Mouse (Mus musculus) G1E (cell line): ENCODE results near the gene Clptm1l. TPM values are rescaled to one million over a fixed set of nuclear protein-coding genes. Genes with fewer than 3 reads are reported as not detected.
A peak's percentile ranks its signal among the peaks of the same experiment; 100 is the strongest.

ENCODE experiments used
- ATAC-seq: 2 replicates; pipeline ENCODE4 v1.8.0; 2016; ENCODE audit warnings: mild to moderate bottlenecking; ENCODE audit not compliant: insufficient number of reproducible peaks, poor library complexity, low FRiP score, severe bottlenecking; ENCODE audit errors: extremely low read depth
- DNase-seq: peaks from one replicate; pipeline ENCODE4 v3.0.0; 2012; ENCODE audit warnings: low spot score
- H3K27me3 ChIP-seq: 2 replicates; pipeline ENCODE4 v1.6.1; 2012; ENCODE audit warnings: mild to moderate bottlenecking, low read length, inconsistent platforms; ENCODE audit not compliant: insufficient read depth
- H3K36me3 ChIP-seq: replicated peaks from 2 replicates; pipeline ENCODE3; 2012; ENCODE audit warnings: mild to moderate bottlenecking, inconsistent platforms
- H3K4me1 ChIP-seq: 2 replicates; pipeline ENCODE4 v1.6.1; 2012; ENCODE audit warnings: low read depth, low read length, inconsistent platforms, mixed read lengths; ENCODE audit not compliant: insufficient read depth
- H3K4me3 ChIP-seq: 2 replicates; pipeline ENCODE4 v1.5.1; 2012; ENCODE audit warnings: low read depth, mild to moderate bottlenecking, inconsistent platforms, low read length, moderate library complexity, mixed read lengths
- H3K9me3 ChIP-seq: replicated peaks from 2 replicates; pipeline ENCODE4 v1.6.1; 2012; ENCODE audit warnings: inconsistent platforms
- CTCF ChIP-seq: IDR thresholded peaks from 2 replicates; pipeline ENCODE4 v1.5.1; 2012; ENCODE audit warnings: low read depth, low read length, inconsistent platforms, mixed read lengths
- GATA1 ChIP-seq: IDR thresholded peaks from 2 replicates; pipeline ENCODE4 v1.6.1; 2012; ENCODE audit warnings: borderline replicate concordance, low read length, inconsistent platforms, mixed read lengths
- GATA2 ChIP-seq: IDR thresholded peaks from 2 replicates; pipeline ENCODE4 v1.6.1; 2012; ENCODE audit warnings: low read depth, low read length, inconsistent platforms, borderline replicate concordance
- POLR2AphosphoS5 ChIP-seq: IDR thresholded peaks from 2 replicates; pipeline ENCODE4 v1.6.1; 2012; ENCODE audit warnings: low read depth, low read length, inconsistent platforms; ENCODE audit not compliant: insufficient replicate concordance
- TAL1 ChIP-seq: conservative IDR thresholded peaks from 2 replicates; pipeline ENCODE4 v1.6.1; 2012; ENCODE audit warnings: low read depth, low read length, inconsistent platforms, mixed read lengths
- polyA plus RNA-seq: library from polyadenylated mRNA; stranded (reverse); fragments of >175 nt; gene quantifications from 2 replicates; pipeline ENCODE4 v1.2.3, GENCODE M21; 2012
- total RNA-seq, 2 experiments: library from RNA; stranded (forward) in 1 of 2; stranded (reverse) in 1 of 2; fragments of 200-1000 nt in 1 of 2; fragments of >200 nt in 1 of 2; fragmentation: Nextera tagmentation in 1 of 2; gene quantifications; 2 replicates each; pipeline ENCODE4 v1.2.3; 2014 to 2017

Clptm1l gene
- total RNA-seq (2014; fragmentation: Nextera tagmentation): 119 and 137 TPM in 2 replicates
- total RNA-seq (2017): 103 and 107 TPM in 2 replicates
- polyA plus RNA-seq: 24.2 and 34.3 TPM in 2 replicates

- no peaks in the 10 kb centered on the region for H3K9me3 ChIP-seq
- H3K27me3 ChIP-seq: peaks cover 5% of the 10 kb centered on the region
- ATAC-seq (peak; percentile 83), DNase-seq (peak; percentile 97)
- TF ChIP-seq GATA1 (no peak), GATA2 (no peak), CTCF (no peak), TAL1 (no peak), POLR2AphosphoS5 (no peak)
- H3K4me3 ChIP-seq: peak within 1 kb of the TSS; percentile 98
- peaks cover 23% of the 10 kb centered on the region for H3K4me1 ChIP-seq
- peaks cover 39% of the 10 kb centered on the region for H3K36me3 ChIP-seq
These were observed at the start of gene Clptm1l for GRCm38 (mm10) chr13:73603522-73604155. TSS of gene Clptm1l (plus strand) at chr13:73604006.

GRCm38 (mm10) chr13:73564201-73564600, 39.6 kb upstream of the Clptm1l start:
- Histone ChIP-seq H3K36me3 (no peaks in the 10 kb centered on the region), H3K27me3 (0 out of 2 replicates have a peak, but pooled peaks cover 2% of the 10 kb centered on the region), H3K4me3 (no peak overlapping the region), H3K4me1 (no peaks in the 10 kb centered on the region), H3K9me3 (no peaks in the 10 kb centered on the region)
- DNase-seq (no peak), ATAC-seq (no peak)
- TF ChIP-seq TAL1: no peak
- no peak for TF ChIP-seq CTCF
- TF ChIP-seq POLR2AphosphoS5: no peak

- H3K9me3 ChIP-seq: no peaks in the 10 kb centered on the region
- ATAC-seq: no peak
- H3K36me3 ChIP-seq: no peaks in the 10 kb centered on the region
- H3K4me3 ChIP-seq: no peak overlapping the region
- TF ChIP-seq GATA1 (no peak), POLR2AphosphoS5 (no peak), GATA2 (no peak), TAL1 (no peak), CTCF (no peak)
- no peaks in the 10 kb centered on the region for H3K4me1 ChIP-seq
- DNase-seq: no peak
- H3K27me3 ChIP-seq: no peaks in the 10 kb centered on the region
These were observed 28.8 kb upstream of the Clptm1l start for GRCm38 (mm10) chr13:73575051-73575450.

GRCm38 (mm10) chr13:73577277-73577676, 26.5 kb upstream of the Clptm1l start:
- Histone ChIP-seq H3K4me3 (no peak overlapping the region), H3K36me3 (no peaks in the 10 kb centered on the region), H3K9me3 (no peaks in the 10 kb centered on the region), H3K4me1 (no peaks in the 10 kb centered on the region), H3K27me3 (no peaks in the 10 kb centered on the region)
- TF ChIP-seq GATA1 (no peak), GATA2 (no peak), CTCF (no peak), POLR2AphosphoS5 (no peak), TAL1 (no peak)
- ATAC-seq (no peak), DNase-seq (no peak)

GRCm38 (mm10) chr13:73591488-73591887, 12.3 kb upstream of the Clptm1l start:
- ATAC-seq (no peak), DNase-seq (no peak)
- no peak for TF ChIP-seq POLR2AphosphoS5
- no peak for TF ChIP-seq CTCF
- Histone ChIP-seq H3K9me3 (no peaks in the 10 kb centered on the region), H3K27me3 (peaks cover 11% of the 10 kb centered on the region; the same call in 1 of the 2 replicates), H3K4me1 (no peaks in the 10 kb centered on the region; the same call in 1 of the 2 replicates), H3K4me3 (no peak overlapping the region), H3K36me3 (no peaks in the 10 kb centered on the region)

DNA sequence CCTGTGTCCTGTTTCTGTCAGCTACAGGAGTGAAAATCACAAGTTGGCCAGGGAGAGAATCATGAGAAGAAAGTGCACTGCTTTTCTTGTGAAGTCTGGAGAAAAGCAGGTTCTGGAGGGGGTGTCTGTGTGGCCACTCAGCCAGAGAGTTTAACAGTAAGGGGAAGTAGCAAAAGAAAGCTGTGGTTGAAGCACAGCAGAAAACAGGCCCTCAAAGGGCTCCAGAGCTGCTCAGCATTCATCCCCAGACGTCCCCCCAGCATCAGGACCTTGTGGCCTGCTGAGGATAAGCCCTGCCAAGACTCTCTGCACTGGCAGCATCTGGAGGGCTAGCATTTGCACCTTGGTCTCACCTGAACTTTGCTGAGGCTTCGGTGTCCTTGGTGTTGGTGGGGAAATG, 11.3 kb upstream of the Clptm1l start:
- ATAC-seq: no peak
- Histone ChIP-seq H3K36me3 (no peaks in the 10 kb centered on the region), H3K4me1 (no peaks in the 10 kb centered on the region; the same call in 1 of the 2 replicates), H3K9me3 (no peaks in the 10 kb centered on the region), H3K4me3 (no peak overlapping the region), H3K27me3 (peaks cover 15% of the 10 kb centered on the region)
- TF ChIP-seq CTCF (no peak), TAL1 (no peak), POLR2AphosphoS5 (no peak), GATA1 (no peak), GATA2 (no peak)
- DNase-seq: no peak

DNA sequence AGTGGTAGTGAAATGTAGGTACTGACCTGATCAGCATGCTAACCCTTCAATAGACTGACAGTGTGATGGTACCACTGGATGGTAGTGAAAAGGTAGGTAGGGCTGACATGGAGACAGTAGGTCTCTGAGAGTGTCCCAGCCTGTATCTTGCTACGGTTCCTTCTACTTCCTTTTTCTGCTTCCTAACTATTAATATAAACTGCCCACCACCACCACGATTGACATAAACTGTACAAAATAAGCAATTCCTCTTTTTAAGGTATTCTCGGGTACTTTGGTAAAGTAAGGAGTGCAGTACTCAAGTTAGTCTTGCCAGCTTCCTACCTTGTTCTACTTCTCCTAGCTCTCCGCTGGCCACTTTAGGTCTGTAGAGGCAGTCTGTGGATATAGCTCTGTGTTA, 7.5 kb upstream of the Clptm1l start:
- ATAC-seq (no peak), DNase-seq (no peak)
- H3K9me3 ChIP-seq: no peaks in the 10 kb centered on the region
- no peak overlapping the region for H3K4me3 ChIP-seq
- peaks cover 2% of the 10 kb centered on the region; the same call in 1 of the 2 replicates for H3K4me1 ChIP-seq
- H3K36me3 ChIP-seq: no peaks in the 10 kb centered on the region
- no peak for TF ChIP-seq GATA1
- TF ChIP-seq TAL1: no peak
- TF ChIP-seq CTCF: no peak
- TF ChIP-seq POLR2AphosphoS5: no peak
- TF ChIP-seq GATA2: no peak
- peaks cover 20% of the 10 kb centered on the region for H3K27me3 ChIP-seq
